Mouse (Mus musculus): ENCODE measurements at regions not wholly inside any gene's neighbourhood (a gene's known extent, or its start where the extent isn't known, plus 50 kb on each side); places are given as distances from the start of the nearest gene placed in this dataset.
A peak's percentile ranks its signal among the peaks of the same experiment; 100 is the strongest.

DNA sequence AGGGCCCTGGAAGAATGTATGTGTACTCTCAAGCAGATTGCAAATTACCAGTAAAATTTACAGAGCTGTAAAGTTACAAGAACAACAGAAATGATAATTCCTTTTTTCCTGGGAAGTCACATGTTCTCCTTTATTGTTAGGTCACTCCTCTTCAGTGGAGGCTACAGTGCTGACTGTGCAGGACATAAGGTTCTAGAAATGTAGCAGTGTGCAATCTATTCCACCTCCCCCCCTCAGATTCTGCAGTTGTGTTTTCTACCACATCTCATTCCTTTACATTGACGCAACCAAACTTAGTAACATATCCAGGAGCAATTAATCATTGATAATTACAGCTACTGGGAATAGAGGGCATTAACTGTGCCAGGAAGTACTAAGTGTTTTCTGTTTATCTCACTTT lies 385.3 kb upstream of the Tnc start:
- DNase-seq (ENCODE audit: low spot score) = peak; percentile 3

DNA sequence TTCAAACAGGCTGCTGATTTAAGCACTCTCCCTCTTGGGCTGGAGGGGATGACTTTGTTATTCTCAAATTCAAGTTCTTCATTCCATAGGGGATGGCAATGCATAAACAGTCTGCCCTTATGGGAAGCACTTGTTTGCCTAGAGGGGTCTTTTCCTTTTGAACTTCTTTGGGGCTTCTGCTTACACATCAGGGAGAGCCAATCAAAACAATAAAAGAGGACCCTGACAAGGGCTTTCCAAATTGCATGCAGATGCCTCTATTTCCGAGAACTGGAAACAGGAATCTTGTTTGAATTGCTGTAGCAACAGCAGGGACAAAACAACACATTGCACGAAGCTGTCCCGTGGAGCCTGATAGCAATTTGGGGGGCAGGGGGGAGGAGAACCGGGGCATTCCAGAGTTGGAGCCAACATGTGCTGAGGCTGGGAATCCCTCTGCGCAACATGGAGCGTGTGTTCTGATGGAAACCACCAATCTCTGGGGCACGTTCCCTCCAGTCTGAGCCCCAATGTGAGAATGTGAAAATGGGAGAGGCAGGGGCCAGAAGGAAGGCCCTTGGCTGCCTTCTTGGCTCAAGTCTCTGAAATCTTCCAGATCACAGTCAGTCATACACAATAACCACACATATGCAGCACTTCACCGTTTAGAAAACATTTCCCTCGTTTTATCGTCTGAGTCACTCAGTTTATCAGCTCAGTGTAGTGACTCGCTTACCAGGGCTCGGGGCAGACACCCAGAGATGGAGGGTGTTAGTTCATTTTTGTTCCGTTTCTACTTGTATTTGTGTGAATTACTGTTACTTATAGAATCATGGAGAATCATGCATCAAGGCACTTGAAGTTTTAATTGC lies 391.2 kb upstream of the Tnc start:
- DNase-seq (ENCODE audit: low spot score) = no peak

- DNase-seq (ENCODE audit: low spot score) = no peak
These were observed 404.6 kb upstream of the Tnc start for GRCm38 (mm10) chr4:64451442-64451841.

GRCm38 (mm10) chr4:64451946-64452345 lies 405.1 kb upstream of the Tnc start:
- DNase-seq (ENCODE audit: low spot score) = no peak

GRCm38 (mm10) chr4:64492260-64492962 lies 445.6 kb upstream of the Tnc start:
- peak; percentile 47 for DNase-seq (ENCODE audit: low spot score)

DNA sequence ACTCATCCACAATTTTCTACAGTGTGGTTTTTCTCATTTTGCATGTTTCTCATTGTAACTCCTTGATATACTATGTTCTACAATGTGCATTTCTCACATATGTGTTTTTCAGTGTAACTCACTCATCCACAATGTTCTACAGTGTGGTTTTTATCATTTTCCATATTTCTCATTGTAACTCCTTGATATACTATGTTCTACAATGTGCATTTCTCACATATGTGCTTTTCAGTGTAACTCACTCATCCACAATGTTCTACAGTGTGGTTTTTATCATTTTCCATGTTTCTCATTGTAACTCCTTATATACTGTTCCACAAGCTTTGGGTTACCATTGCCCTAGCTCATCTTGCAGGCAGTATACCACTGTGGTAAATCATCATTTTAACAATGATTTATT lies 450.9 kb upstream of the Tnc start:
- peak; percentile 65 for DNase-seq (ENCODE audit: low spot score)

DNA sequence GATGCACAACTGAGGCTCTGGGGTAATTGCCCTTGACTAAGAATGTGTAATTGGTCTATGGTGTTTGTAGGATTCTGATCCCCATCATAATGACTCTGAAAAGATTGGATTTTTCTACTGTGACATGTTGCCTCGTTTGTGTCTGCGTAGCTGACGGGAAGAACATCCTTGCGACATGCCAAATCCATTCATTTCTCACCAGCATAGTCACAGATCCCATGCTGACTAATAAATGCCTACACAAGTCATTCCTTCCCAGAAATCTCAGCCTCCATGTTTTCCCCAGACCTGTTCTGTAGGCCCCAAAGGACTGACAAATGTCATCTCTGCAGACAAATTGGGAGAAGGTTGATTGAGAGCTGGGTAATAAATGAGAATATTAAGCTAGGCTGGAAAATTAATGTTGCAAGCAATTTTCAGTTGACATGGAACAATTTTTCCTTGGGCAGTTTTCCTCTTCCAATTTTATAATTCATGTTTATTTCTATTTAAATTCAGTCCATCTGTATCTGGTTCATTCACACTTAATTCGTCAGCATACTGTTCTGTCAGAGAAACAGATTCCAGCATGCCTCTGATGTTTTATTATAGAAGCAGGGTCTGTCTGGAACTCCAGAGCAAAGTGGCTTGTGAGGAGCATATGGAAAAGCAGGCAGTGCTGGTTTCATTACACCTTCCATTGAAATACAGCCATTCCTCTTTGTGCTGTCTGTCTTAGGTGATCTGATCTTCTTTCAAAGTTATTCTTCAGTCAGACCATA lies 454.0 kb upstream of the Tnc start:
- no peak for DNase-seq (ENCODE audit: low spot score)

GRCm38 (mm10) chr4:64521883-64522282 lies 475.1 kb upstream of the Tnc start:
- DNase-seq (ENCODE audit: low spot score) = peak; percentile 65

- DNase-seq (ENCODE audit: low spot score) = peak; percentile 39
These were observed 481.0 kb upstream of the Tnc start for GRCm38 (mm10) chr4:64527724-64528332.

GRCm38 (mm10) chr4:64530585-64530984 lies 483.8 kb upstream of the Tnc start:
- DNase-seq (ENCODE audit: low spot score) = peak; percentile 66

DNA sequence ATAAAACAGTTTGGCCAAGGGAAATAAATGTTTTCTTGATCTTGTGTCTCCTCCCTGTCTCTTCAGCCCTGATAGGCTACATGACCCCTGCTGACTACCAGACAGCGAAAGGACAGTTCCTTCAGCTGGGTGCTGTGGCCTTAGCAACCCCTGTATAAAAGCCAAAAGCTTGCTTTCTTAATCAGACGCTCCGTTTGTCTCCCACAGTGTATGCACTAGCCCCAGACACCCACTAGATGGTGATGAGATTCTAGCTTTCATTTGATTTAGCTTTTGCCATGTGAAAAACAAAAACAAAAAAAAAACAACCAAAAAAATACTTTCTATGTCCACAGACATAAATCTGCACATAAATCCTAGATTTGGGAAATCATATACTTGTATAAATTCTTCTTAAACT lies 486.2 kb upstream of the Tnc start:
- DNase-seq (ENCODE audit: low spot score) = peak; percentile 79

DNA sequence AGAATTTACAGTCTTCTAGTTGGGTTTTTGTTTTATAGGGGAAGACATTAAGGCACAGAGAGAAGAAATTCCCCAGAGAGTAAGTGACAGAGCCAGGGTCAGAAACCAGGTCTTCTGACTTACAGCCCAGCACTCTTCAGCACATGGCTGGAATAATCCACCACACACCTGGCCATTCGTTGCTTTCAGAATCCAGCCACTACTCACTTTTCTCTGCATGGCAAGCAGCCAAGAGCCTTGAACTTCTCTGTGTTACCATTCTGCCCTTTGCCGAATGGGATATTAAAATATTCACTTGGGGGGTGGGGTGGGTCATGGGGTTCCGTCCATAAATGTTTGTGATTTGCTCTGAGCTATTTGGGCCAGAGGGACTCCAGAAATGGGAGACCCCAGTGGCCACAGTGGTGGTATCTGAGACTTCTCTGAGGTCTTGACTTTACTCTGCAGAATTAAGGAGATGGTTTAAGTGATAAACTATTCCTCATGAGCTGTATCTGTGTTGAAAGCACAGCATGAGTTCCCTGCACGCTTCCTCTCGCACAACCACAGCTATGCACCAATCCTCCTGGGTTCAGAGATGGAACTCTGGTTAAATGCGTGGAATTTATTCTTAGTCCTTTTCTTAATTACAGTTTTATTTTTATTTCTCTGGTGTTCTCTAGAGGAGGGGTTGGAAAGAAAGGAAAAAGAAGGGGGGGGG lies 488.9 kb upstream of the Tnc start:
- no peak for DNase-seq (ENCODE audit: low spot score)

GRCm38 (mm10) chr4:64538009-64538408 lies 491.2 kb upstream of the Tnc start:
- no peak for DNase-seq (ENCODE audit: low spot score)

- peak; percentile 14 for DNase-seq (ENCODE audit: low spot score)
These were observed 497.9 kb upstream of the Tnc start for GRCm38 (mm10) chr4:64544576-64545185.

- peak; percentile 33 for DNase-seq (ENCODE audit: low spot score)
These were observed 499.6 kb upstream of the Tnc start for GRCm38 (mm10) chr4:64546386-64546785.

- no peak for DNase-seq (ENCODE audit: low spot score)
These were observed 515.7 kb upstream of the Tnc start for GRCm38 (mm10) chr4:64562511-64562910.

DNA sequence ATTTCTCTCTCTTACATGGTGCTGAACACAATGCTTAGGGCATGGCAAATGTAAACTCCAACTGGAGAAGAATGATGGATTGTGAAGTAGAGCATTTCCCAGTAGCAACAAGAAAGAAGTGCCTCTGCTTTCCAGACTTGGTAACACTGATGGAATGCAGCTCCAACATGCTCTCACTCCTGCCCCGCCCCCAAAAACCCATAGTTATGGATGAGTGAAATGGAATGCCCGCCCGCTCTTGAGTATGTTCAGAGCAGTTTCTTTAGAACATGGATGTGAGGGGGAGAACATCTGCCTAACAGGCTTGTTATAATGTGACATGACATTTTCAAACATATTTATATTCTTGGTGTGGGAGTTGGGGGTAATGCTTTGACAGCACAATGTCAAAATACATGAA lies 517.2 kb upstream of the Tnc start:
- no peak for DNase-seq (ENCODE audit: low spot score)

DNA sequence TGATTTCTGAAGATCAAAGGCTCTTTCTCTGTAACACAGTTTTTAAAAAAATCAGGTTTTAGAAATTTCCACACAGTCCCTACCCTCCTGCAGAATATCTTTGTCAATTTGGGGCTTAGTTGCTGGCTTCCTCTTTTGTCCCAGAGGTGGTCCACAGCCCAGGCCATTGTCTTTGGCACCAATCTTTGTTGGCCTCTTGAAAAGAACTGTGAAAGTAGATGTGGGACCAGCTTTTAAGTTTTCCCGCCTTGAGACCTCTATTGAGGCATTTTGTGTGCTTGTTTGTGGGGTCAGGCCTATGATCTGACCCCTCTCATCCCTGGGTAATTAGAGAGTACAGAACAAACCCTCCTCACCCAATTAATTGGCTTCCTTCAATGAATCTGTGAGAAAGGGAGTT lies 523.9 kb upstream of the Tnc start:
- no peak for DNase-seq (ENCODE audit: low spot score)

GRCm38 (mm10) chr4:64575901-64576300 lies 529.1 kb upstream of the Tnc start:
- DNase-seq (ENCODE audit: low spot score) = peak; percentile 14

DNA sequence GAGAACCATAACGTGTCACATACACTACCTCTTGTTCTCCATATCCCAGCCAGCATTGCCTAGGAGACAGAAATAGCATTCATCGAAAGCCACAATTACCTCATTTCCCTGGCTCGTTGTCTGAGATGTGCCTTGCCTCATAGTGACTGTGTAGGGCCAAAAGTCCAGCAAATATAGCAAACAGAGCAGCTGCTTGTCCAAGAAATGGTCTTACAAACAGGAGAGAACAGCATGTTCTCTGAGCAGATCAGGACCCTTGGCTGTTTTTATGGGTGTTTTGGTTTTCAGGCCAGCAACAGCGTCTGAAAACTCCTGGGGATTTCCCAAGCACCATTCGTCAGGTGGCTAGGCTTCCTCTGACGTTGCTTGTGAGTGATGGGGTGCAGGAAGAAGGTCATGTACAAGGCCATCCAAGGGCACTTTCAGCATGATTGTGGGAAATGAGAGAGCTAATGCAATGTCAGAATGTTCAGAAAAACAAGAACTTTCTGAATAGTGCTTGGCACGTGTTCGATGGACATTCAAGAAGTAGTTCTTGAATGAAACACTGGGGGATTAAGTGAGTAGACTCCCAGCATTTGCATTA lies 528.9 kb upstream of the Pappa start:
- peak; percentile 82 for DNase-seq (ENCODE audit: low spot score)

DNA sequence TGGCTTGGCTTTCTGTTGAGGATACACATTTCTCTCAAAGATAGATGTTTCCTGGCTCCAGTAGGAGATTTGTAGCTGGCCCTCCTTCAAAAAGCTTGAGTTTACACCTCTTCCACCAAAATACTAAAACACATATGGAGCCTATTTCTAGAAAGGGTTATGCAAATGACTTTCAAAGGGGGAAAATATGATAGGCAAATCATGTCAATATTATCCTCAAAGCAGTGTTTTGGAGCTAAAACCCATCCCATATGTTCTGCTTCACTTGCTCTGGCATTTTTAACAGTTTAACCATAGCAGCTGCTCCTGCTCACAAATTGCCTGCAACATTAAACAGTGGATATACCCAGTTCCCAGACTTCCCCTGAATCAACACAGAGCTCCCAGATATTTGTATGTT lies 525.5 kb upstream of the Pappa start:
- DNase-seq (ENCODE audit: low spot score) = no peak
